Mouse (Mus musculus): ENCODE measurements around the gene Troap. TPM values are rescaled to one million over a fixed set of nuclear protein-coding genes. Genes with fewer than 3 reads are reported as not detected.
A peak's percentile ranks its signal among the peaks of the same experiment; 100 is the strongest.

Troap gene
- total and polyA plus RNA-seq, 3 experiments: 25.8 to 70.2 TPM; not detected in 1

DNA sequence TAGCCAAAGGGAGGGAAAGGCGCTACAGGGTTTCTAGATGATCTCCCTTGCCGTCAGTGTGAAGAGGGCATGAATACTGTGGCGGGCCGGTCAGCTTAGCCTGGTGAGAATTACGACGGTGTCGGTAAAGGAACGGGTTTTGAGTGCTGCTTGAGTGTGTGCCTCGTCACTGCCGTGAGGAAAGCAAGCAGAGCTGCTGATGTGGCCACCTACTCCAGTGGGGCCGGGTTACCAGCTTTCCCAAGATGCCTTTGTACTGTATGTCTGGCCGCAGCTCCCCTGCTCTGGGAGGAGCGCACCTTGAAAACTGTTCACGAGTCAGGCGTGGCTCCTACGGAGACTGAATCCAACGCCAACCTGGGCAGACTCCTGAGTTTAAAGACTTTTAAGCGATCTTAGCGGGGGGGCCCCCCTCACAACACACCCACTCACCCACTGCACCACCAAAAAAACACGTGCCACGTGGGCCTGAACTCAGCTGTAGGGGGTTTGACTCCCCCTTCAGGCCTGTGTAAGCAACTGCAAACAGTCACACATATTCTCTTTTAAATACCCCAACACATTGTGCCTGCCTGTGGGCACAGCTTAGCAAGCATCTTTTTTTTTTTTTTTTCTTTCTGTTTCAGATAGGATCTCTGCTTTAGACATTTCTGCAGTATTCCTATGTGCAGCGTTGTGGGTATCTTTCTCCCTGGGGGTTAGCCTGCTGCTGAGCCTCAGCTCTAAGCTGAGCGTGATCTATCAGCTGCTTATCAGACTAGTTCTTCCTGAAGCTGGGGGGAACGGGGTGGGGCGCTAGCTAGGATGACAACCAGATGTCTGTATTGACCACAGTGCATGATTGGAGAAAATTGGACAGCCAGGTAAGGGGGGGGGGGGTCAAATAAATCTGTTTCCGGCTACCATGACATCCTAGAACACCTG, 34.1 kb upstream of the Troap start (continued):
- TF ChIP-seq GATA1 (IDR thresholded peaks at IDR 0.05; ENCODE audit: low read depth, low read length): peak; percentile 76
- no peak for TF ChIP-seq ZC3H11A (IDR thresholded peaks at IDR 0.05; ENCODE audit: low read depth, low read length)
- peak; percentile 96 for TF ChIP-seq MYC (IDR thresholded peaks at IDR 0.05; ENCODE audit: low read depth, low read length)
- TF ChIP-seq ZKSCAN1 (IDR thresholded peaks at IDR 0.05; ENCODE audit: low read depth, low read length): no peak
- TF ChIP-seq TAL1 (IDR thresholded peaks at IDR 0.05; ENCODE audit: low read length): no peak
- TF ChIP-seq USF1 (IDR thresholded peaks at IDR 0.05; ENCODE audit: low read depth, low read length): peak; percentile 78
- no peak for TF ChIP-seq CHD1 (IDR thresholded peaks at IDR 0.05; ENCODE audit: low read depth, low read length)
- peak; percentile 89 for TF ChIP-seq SIN3A (IDR thresholded peaks at IDR 0.05; ENCODE audit: low read length)
- TF ChIP-seq JUND (IDR thresholded peaks at IDR 0.05; ENCODE audit: low read depth, low read length): no peak
- no peak; the same call in 1 of the 2 replicates for TF ChIP-seq MAFK (IDR thresholded peaks at IDR 0.05; ENCODE audit: borderline replicate concordance, low read depth, low read length)
- TF ChIP-seq KAT2A (conservative IDR thresholded peaks at IDR 0.05; ENCODE audit: low read depth, low read length): no peak
- TF ChIP-seq MXI1 (IDR thresholded peaks at IDR 0.05; ENCODE audit: low read depth, low read length): peak; percentile 91
- TF ChIP-seq MAX (IDR thresholded peaks at IDR 0.05; ENCODE audit: low read length): peak; percentile 95
- peak; percentile 67; the same call in 1 of the 2 replicates for TF ChIP-seq RCOR1 (IDR thresholded peaks at IDR 0.05; ENCODE audit: low read depth, low read length)

DNA sequence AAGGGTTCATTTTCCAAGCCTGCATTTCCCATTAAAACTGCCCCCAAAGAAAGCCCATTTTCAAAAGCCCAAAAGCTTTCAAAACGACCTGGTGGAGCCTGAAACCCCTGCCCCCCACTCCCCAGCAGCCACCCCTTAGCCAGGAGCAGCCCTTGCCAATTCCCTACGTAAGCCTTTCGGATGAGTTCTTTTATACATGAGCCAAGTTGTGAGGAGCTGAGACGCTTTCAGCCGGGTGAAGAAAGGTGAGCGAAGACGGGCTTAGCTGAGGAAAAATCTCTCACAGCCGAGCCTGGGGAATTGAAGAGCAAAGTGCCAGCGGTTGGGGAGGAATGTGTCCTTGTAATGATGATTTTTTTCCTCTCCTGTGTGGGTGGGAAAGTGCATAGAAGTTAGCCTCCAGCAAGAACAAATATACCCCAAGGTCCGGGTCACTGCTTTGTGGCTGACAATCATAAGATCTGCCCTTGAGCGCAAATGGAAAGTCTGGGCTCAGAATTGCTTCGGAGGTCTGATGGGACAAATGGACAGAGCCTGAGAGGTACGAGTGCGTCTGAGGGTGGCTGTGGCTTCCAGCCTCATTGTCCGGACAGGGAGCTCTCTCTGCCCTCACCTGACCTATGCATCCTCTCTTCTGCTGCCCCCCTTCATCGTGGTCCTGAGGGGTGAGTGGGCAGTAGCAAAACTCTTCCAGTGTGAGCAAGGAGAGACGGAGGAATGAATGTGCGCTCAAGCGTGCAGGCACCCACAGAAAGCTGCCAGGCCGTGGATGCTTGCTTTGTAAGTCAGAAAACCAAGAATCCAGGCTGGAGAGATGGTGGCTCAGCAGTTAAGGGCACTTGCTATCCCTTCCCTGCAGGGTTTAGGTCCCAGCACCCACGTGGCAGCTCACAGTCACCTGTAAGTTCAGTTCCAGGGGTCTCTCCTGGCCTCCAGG, 33.2 kb upstream of the Troap start:
- Histone ChIP-seq H3K9me3 (replicated peaks; ENCODE audit: insufficient read depth, low read length) (no peaks in the 10 kb centered on the region), H3K79me2 (ENCODE audit: control insufficient read depth, insufficient read depth, low read length, poor library complexity) (no peaks in the 10 kb centered on the region), H3K9ac (ENCODE audit: control insufficient read depth, low read depth, low read length, poor library complexity, severe bottlenecking) (no peak overlapping the region), H3K27ac (ENCODE audit: control insufficient read depth, low read depth, low read length) (no peak overlapping the region), H3K36me3 (ENCODE audit: control insufficient read depth in 1 of 2, insufficient read depth in 2 of 2, low read length in 2 of 2) (peaks cover 5 to 9% of the 10 kb centered on the region in 2 experiments; a peak in 3 of 4 replicates), H3K27me3 (ENCODE audit: control insufficient read depth in 1 of 2, insufficient read depth in 2 of 2, low read length in 2 of 2) (no peaks in the 10 kb centered on the region), H3K4me3 (ENCODE audit: control insufficient read depth in 1 of 2, insufficient read depth in 1 of 2, low read depth in 2 of 2, low read length in 2 of 2) (no peak overlapping the region), H3K4me1 (ENCODE audit: control insufficient read depth in 1 of 2, insufficient read depth in 2 of 2, low read length in 2 of 2) (peaks cover 4 to 15% of the 10 kb centered on the region in 2 experiments; a peak in 3 of 4 replicates)
- TF ChIP-seq SIN3A (IDR thresholded peaks at IDR 0.05; ENCODE audit: low read length) (no peak), HCFC1 (IDR thresholded peaks at IDR 0.05; ENCODE audit: low read depth, low read length) (no peak)
- no peak for DNase-seq (ENCODE audit: low read depth, low spot score)

Measured in MEL (cell line).